Mouse (Mus musculus) liver, embryonic 11.5 days (tissue): ENCODE measurements at regions not wholly inside any gene's neighbourhood (a gene's known extent, or its start where the extent isn't known, plus 50 kb on each side); places are given as distances from the start of the nearest gene placed in this dataset.
A peak's percentile ranks its signal among the peaks of the same experiment; 100 is the strongest.

Experiments used
- ATAC-seq: fragments of 200-750 bp; cut with Nextera tagmentation; replicated peaks from 2 replicates; pipeline ENCODE4 v1.8.0; 2017; ENCODE audit warnings: moderate number of reproducible peaks, mild to moderate bottlenecking, moderate TSS enrichment, moderate library complexity; ENCODE audit not compliant: low FRiP score
- DNase-seq: peaks from one replicate; pipeline ENCODE4 v3.0.0-alpha.2; 2017; ENCODE audit warnings: low spot score
- H3K27ac ChIP-seq: fragments of 300-500 bp; sonication (generic); 2 replicates; pipeline ENCODE4 v1.5.1; 2014; ENCODE audit warnings: mild to moderate bottlenecking, low read depth, low read length, control low read depth
- H3K27me3 ChIP-seq: fragments of 300-500 bp; sonication (generic); replicated peaks from 2 replicates; pipeline ENCODE4 v1.6.1; 2014; ENCODE audit warnings: low read length, mixed read lengths; ENCODE audit not compliant: control insufficient read depth, insufficient read depth
- H3K36me3 ChIP-seq: fragments of 300-500 bp; sonication (generic); 2 replicates; pipeline ENCODE4 v1.6.1; 2014; ENCODE audit warnings: mild to moderate bottlenecking, low read length, moderate library complexity, mixed read lengths; ENCODE audit not compliant: control insufficient read depth, insufficient read depth
- H3K4me1 ChIP-seq: fragments of 300-500 bp; sonication (generic); replicated peaks from 2 replicates; pipeline ENCODE4 v1.6.1; 2014; ENCODE audit warnings: low read length, mixed read lengths; ENCODE audit not compliant: control insufficient read depth, insufficient read depth
- H3K4me2 ChIP-seq: fragments of 300-500 bp; sonication (generic); 2 replicates; pipeline ENCODE4 v1.6.1; 2014; ENCODE audit warnings: mild to moderate bottlenecking, control low read depth, moderate library complexity
- H3K4me3 ChIP-seq: fragments of 300-500 bp; sonication (generic); 2 replicates; pipeline ENCODE4 v1.5.1; 2014; ENCODE audit warnings: low read depth, low read length, control low read depth
- H3K9ac ChIP-seq: fragments of 300-500 bp; sonication (generic); 2 replicates; pipeline ENCODE4 v1.6.1; 2014; ENCODE audit warnings: low read depth, low read length, control low read depth
- H3K9me3 ChIP-seq: fragments of 300-500 bp; sonication (generic); 2 replicates; pipeline ENCODE4 v1.6.1; 2016; ENCODE audit warnings: low read length, inconsistent platforms, mixed read lengths; ENCODE audit not compliant: control insufficient read depth
- WGBS: fragments of 180-500 bp; shearing (Covaris S2); extraction: QIAGEN DNeasy Blood & Tissue Kit; methylation state at CpG from one replicate; pipeline ENCODE4 v1.1.7; 2014; 5-methylcytosine and 5-hydroxymethylcytosine counted together

DNA sequence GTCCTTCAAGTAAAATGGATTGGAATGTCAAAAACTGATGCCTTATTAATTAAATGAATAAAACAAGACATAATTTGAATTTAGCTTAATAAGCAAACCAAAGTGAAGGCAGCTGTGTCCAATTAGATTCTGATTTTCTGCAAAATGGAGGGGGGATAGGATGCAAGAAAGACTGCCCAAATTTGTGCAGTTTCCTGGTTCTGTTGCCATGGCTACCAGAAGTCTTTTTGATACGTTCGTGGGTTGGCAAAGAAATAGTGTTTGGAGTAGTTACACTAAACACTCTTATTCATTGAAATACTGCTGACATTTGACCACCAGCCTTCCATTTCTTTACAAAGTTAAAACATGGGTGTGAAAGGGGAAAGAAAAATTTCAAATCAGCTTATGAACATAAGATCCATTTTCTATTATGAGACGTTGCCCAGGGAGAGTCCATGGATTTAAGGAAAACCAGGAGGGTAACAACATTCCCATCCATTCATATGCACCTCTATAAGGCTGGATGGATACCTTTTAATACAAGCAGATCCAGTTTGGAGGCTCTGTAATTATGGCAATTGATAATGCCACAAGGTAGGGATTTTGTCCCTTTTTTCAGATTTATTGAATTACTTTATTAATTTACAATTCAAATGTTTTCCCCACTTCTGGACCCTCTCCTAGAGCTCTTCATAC is 943.3 kb upstream of the Celf2 start:
- Histone ChIP-seq H3K36me3 (no peaks in the 10 kb centered on the region), H3K27ac (no peak overlapping the region), H3K4me3 (no peak overlapping the region), H3K9ac (no peak overlapping the region), H3K27me3 (no peaks in the 10 kb centered on the region), H3K4me2 (no peak overlapping the region), H3K4me1 (no peaks in the 10 kb centered on the region), H3K9me3 (no peaks in the 10 kb centered on the region)
- 83% methylated on average over 3 of the region's 3 CpGs for WGBS
- no peak for ATAC-seq
- DNase-seq = no peak

DNA sequence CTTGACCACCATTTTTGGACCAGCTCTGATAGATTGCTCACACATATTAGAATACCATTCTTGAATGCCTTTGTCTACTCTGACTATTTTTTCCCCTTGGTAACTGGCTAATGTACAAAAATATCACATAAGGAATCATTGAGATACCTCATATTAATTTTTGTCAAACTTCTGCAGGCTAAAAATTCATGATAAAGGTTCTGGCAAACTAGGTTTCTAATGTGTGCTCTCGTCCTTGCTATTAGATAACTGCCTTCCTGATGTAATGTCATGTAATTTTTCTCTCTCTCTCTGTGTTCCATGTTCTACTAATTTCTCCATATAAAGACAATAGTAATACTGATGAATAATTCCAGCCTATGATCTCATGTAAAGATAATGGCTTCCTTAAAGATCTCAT is 931.9 kb upstream of the Celf2 start:
- H3K4me2 ChIP-seq = no peak overlapping the region
- ATAC-seq (no peak), DNase-seq (no peak)
- no peaks in the 10 kb centered on the region for H3K9me3 ChIP-seq
- no peaks in the 10 kb centered on the region for H3K4me1 ChIP-seq
- H3K9ac ChIP-seq = no peak overlapping the region
- H3K36me3 ChIP-seq = no peaks in the 10 kb centered on the region
- H3K27ac ChIP-seq = no peak overlapping the region
- 63% methylated on average over 1 of the region's 1 CpGs for WGBS
- H3K4me3 ChIP-seq = no peak overlapping the region
- no peaks in the 10 kb centered on the region for H3K27me3 ChIP-seq

DNA sequence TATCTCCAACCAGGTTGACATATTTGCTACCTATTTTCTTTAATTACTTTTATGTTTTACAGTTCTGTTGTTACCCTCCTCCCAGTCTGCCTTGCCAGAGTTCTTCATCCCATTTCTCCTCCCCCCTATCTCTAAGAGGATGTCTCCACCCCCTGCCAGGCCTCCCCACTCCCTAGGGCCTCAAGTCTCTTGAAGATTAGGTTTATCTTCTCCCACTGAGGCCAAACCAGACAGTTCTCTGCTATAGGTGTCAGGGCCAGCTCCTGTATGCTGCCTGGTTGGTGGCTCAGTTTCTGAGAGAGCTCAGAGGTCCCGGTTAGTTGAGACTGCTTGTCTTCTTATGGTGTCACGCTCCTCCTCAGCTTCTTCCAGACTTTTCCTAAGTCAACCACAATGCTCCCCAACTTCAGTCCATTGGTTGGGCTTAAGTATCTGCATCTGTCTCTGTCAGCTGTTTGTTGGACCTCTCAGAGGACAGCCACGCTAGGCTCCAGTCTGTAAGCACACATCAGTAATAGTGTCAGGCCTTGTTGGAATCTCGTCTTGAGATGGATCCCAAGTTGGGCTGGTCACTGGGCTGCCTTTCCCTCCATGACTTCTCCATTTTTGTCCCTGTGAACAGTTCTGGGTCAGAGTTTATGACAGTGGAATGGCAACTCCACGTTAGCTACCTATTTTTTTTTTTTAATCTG is 920.4 kb upstream of the Celf2 start:
- H3K9ac ChIP-seq = no peak overlapping the region

DNA sequence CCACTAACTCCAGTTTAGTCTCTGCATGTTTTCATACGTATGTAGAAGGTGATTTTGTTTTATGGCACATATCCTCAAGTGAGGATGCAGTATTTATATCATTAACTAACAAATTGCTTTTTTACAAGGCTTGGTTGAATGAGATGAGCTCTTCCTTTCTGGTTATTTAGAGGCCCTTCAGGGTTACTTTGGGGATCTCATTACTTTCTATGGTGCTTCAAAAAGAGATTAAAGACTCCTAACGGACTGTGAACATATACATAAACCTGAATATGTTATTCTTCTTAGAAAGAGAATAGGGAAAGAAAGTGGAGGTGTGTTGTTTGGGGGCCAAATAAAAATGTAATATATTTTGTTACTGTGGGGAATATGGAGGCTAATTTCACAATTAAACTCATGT is 918.8 kb upstream of the Celf2 start:
- WGBS = 72% methylated on average over 2 of the region's 2 CpGs
- no peak overlapping the region for H3K27ac ChIP-seq
- DNase-seq (no peak), ATAC-seq (no peak)
- H3K36me3 ChIP-seq = no peaks in the 10 kb centered on the region
- H3K4me2 ChIP-seq = no peak overlapping the region
- H3K4me1 ChIP-seq = no peaks in the 10 kb centered on the region
- H3K9me3 ChIP-seq = no peaks in the 10 kb centered on the region
- H3K27me3 ChIP-seq = no peaks in the 10 kb centered on the region
- H3K4me3 ChIP-seq = no peak overlapping the region
- H3K9ac ChIP-seq = no peak overlapping the region

More for the DNA sequence above, 920.4 kb upstream of the Celf2 start:
- H3K4me2 ChIP-seq = peak overlapping the region; percentile 9; the same call in 1 of the 2 replicates
- no peak overlapping the region for H3K27ac ChIP-seq
- ATAC-seq (peak; percentile 98), DNase-seq (no peak)
- WGBS = 65% methylated on average over 5 of the region's 5 CpGs
- no peaks in the 10 kb centered on the region for H3K9me3 ChIP-seq
- H3K27me3 ChIP-seq = no peaks in the 10 kb centered on the region
- H3K4me3 ChIP-seq = no peak overlapping the region
- no peaks in the 10 kb centered on the region for H3K4me1 ChIP-seq
- H3K36me3 ChIP-seq = no peaks in the 10 kb centered on the region

DNA sequence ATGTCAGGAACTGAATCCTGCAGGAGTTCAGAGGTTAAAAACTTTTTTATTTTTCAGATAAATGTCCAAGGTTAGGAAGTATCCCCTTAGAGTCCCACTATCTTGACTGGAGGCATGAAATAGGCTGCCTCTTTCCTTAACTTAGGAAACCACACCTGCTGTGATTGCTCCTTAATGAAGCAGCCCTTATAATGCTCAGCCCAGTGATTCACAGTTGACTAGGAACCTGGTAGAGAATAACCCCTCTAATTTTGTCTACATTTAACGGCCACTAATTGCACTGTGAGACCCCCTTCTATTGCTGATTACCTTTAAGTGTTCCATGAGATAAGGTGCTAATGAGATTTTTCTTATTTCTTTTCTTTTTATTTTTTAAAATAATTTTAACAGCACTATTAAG is 918.4 kb upstream of the Celf2 start:
- Histone ChIP-seq H3K27ac (no peak overlapping the region), H3K36me3 (no peaks in the 10 kb centered on the region), H3K9ac (no peak overlapping the region), H3K4me1 (no peaks in the 10 kb centered on the region), H3K9me3 (no peaks in the 10 kb centered on the region), H3K4me3 (no peak overlapping the region), H3K27me3 (no peaks in the 10 kb centered on the region), H3K4me2 (no peak overlapping the region)
- DNase-seq (no peak), ATAC-seq (no peak)
- WGBS = 86% methylated on average over 1 of the region's 1 CpGs

DNA sequence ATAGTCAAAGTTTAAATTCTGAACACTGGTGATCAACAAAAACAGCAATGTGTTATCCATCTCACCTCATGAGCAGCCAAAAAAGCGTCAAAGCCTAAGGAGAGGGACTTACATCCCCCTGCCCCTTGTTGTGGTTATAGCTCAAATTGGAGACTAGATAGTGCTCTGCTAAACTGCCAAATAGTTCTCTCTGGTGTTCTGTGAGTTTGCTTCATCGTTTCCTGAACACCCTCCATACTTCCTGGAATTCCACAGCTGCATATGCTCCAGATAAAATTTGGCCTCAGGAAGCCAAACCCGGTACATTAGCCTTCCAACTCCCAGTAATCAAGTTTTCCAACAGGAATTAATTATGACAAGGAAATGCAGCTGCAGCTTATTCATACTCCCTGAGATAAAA is 906.6 kb upstream of the Celf2 start:
- H3K27ac ChIP-seq = no peak overlapping the region
- H3K4me2 ChIP-seq = no peak overlapping the region
- no peak overlapping the region for H3K4me3 ChIP-seq
- H3K27me3 ChIP-seq = no peaks in the 10 kb centered on the region
- H3K36me3 ChIP-seq = no peaks in the 10 kb centered on the region
- WGBS = 45% methylated on average over 3 of the region's 3 CpGs
- no peaks in the 10 kb centered on the region for H3K9me3 ChIP-seq
- no peaks in the 10 kb centered on the region for H3K4me1 ChIP-seq
- no peak overlapping the region for H3K9ac ChIP-seq
- no peak for ATAC-seq
- DNase-seq = no peak

DNA sequence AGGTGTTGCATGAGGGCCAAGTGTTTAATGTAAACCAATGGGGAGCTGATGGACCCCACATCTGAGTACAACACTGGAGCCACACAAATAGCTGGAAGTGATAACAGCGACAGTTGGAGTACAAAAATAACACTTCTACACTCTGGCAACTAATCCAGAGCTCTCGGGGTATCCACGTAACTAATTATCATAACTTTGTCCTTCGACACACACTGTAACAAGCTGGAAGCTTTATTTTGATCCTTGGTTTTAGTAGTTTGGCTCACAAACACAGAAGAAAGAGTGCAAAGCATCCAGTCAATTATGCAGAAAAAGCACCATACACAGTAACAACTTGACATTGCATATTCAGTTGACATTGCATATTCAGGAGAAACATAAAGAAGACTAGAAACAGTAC is 884.8 kb upstream of the Celf2 start:
- no peaks in the 10 kb centered on the region for H3K27me3 ChIP-seq
- WGBS = 74% methylated on average over 4 of the region's 4 CpGs
- no peak for ATAC-seq
- H3K27ac ChIP-seq = no peak overlapping the region
- H3K9ac ChIP-seq = no peak overlapping the region
- H3K4me3 ChIP-seq = no peak overlapping the region
- DNase-seq = no peak
- no peak overlapping the region for H3K4me2 ChIP-seq
- no peaks in the 10 kb centered on the region for H3K36me3 ChIP-seq
- no peaks in the 10 kb centered on the region for H3K9me3 ChIP-seq
- H3K4me1 ChIP-seq = no peaks in the 10 kb centered on the region

DNA sequence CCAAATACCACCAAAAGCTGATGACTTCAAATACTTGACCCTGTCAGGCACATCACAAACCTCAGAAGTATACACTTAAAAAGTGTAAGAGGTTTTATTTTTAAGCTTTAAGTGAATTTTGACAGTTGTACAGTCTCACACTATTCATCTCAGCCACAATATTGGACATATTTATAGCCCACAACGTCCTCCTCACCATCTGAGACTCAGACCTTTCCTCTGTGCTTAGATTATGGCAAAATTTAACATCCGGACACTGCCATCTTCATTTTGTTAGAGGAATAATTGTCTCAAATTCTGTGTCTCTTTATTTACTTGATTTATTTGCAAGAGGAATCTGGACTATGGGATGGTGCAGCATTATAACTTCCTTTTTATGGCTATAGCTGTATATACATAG is 880.2 kb upstream of the Celf2 start:
- ATAC-seq = no peak

DNA sequence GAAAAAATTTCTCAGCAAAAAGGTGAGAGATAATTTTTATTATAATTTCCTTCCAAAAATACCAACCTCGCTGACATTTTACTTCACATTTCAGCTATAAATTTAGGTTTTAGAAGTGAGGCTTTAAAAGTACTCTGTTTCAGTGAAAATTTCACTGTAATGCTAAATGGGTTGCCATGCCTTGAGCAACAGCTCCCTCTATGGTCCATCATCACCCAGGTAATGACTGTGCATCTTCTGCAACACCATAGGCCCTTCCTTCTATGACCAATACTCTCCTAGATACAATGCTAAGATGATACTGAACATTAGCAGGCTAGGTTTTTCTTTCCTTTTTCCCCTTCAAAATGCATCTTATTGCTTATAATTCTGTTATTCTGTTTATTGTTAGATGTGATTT is 870.9 kb upstream of the Celf2 start:
- Histone ChIP-seq H3K9me3 (no peaks in the 10 kb centered on the region), H3K27me3 (no peaks in the 10 kb centered on the region), H3K9ac (no peak overlapping the region), H3K4me3 (no peak overlapping the region), H3K36me3 (no peaks in the 10 kb centered on the region), H3K4me2 (no peak overlapping the region), H3K4me1 (no peaks in the 10 kb centered on the region), H3K27ac (no peak overlapping the region)
- no peak for ATAC-seq
- DNase-seq = no peak
- 34% methylated on average over 1 of the region's 1 CpGs for WGBS

More for the DNA sequence above, 880.2 kb upstream of the Celf2 start:
- Histone ChIP-seq H3K27me3 (no peaks in the 10 kb centered on the region), H3K4me3 (no peak overlapping the region), H3K4me2 (no peak overlapping the region), H3K4me1 (no peaks in the 10 kb centered on the region), H3K36me3 (no peaks in the 10 kb centered on the region), H3K9me3 (no peaks in the 10 kb centered on the region), H3K9ac (no peak overlapping the region), H3K27ac (no peak overlapping the region)
- WGBS = 62% methylated on average over 2 of the region's 2 CpGs
- DNase-seq = no peak
